Mouse (Mus musculus) right cerebral cortex, postnatal 25 days (tissue): Measurements from ENCODE around the gene 9130213A22Rik.
A peak's percentile ranks its signal among the peaks of the same experiment; 100 is the strongest.

Source experiments
- DNase-seq: peaks from one replicate; pipeline ENCODE4 v3.0.0; 2022

Gene 9130213A22Rik

GRCm38 (mm10) chr11:69123056-69123692, 785 bp upstream of the 9130213A22Rik start:
- peak; percentile 90 for DNase-seq

- DNase-seq = no peak
Measured at GRCm38 (mm10) chr11:69121741-69122335, 551 bp downstream of the 9130213A22Rik start.

GRCm38 (mm10) chr11:69121001-69121740, 1.2 kb downstream of the 9130213A22Rik start:
- no peak for DNase-seq

GRCm38 (mm10) chr11:69120221-69121000, 2.0 kb downstream of the 9130213A22Rik start, which contains the start of gene Hes7:
Hes7 (plus strand) TSS chr11:69120404.
- DNase-seq = no peak

GRCm38 (mm10) chr11:69119446-69120155, 2.8 kb downstream of the 9130213A22Rik start:
- no peak for DNase-seq

- peak; percentile 72 for DNase-seq
Measured at GRCm38 (mm10) chr11:69118765-69119164, 3.6 kb downstream of the 9130213A22Rik start.

- DNase-seq = peak; percentile 59
Measured at GRCm38 (mm10) chr11:69117737-69118695, 4.4 kb downstream of the 9130213A22Rik start.

- no peak for DNase-seq
Measured at GRCm38 (mm10) chr11:69116843-69117242, 5.5 kb downstream of the 9130213A22Rik start.

- DNase-seq = no peak
Measured at GRCm38 (mm10) chr11:69114621-69115020, 7.8 kb downstream of the 9130213A22Rik start.

- DNase-seq = no peak
Measured at GRCm38 (mm10) chr11:69114018-69114417, 8.4 kb downstream of the 9130213A22Rik start.

GRCm38 (mm10) chr11:69111865-69112264, 10.5 kb downstream of the 9130213A22Rik start:
- no peak for DNase-seq

- DNase-seq = no peak
Measured at GRCm38 (mm10) chr11:69111051-69111810, 11.2 kb downstream of the 9130213A22Rik start.

GRCm38 (mm10) chr11:69110319-69111046, 11.9 kb downstream of the 9130213A22Rik start:
- DNase-seq = peak; percentile 87

GRCm38 (mm10) chr11:69109032-69109900, 13.1 kb downstream of the 9130213A22Rik start:
- DNase-seq = peak; percentile 7

- DNase-seq = no peak
Measured at GRCm38 (mm10) chr11:69108223-69108622, 14.2 kb downstream of the 9130213A22Rik start.

- DNase-seq = no peak
Measured at GRCm38 (mm10) chr11:69107676-69108075, 14.7 kb downstream of the 9130213A22Rik start.

- no peak for DNase-seq
Measured at GRCm38 (mm10) chr11:69106842-69107241, 15.5 kb downstream of the 9130213A22Rik start.

GRCm38 (mm10) chr11:69106299-69106698, 16.1 kb downstream of the 9130213A22Rik start:
- no peak for DNase-seq

- DNase-seq = no peak
Measured at GRCm38 (mm10) chr11:69105796-69106195, 16.6 kb downstream of the 9130213A22Rik start.
